Mouse (Mus musculus) fibroblast of lung, adult 2 months (primary cell): ENCODE data around the gene Paqr7.
A peak's percentile ranks its signal among the peaks of the same experiment; 100 is the strongest.

Experiments used
- DNase-seq: peaks from one replicate; pipeline ENCODE4 v3.0.0-alpha.2; 2011; ENCODE audit warnings: low read depth

Paqr7 gene

GRCm38 (mm10) chr4:134496595-134497210 lies at the start of gene Paqr7:
Paqr7 (plus strand) TSS chr4:134496697.
- no peak for DNase-seq

GRCm38 (mm10) chr4:134447966-134448365 lies 48.5 kb upstream of the Paqr7 start:
- no peak for DNase-seq

GRCm38 (mm10) chr4:134449595-134450391 lies 46.7 kb upstream of the Paqr7 start:
- DNase-seq, result no peak

- no peak for DNase-seq
Observed at GRCm38 (mm10) chr4:134450392-134451195, 45.9 kb upstream of the Paqr7 start.

- no peak for DNase-seq
Observed at GRCm38 (mm10) chr4:134451484-134451883, 45.0 kb upstream of the Paqr7 start.

- DNase-seq, result no peak
Observed at GRCm38 (mm10) chr4:134453619-134454400, 42.7 kb upstream of the Paqr7 start.

GRCm38 (mm10) chr4:134455310-134455709 lies 41.2 kb upstream of the Paqr7 start:
- no peak for DNase-seq

- no peak for DNase-seq
Observed at GRCm38 (mm10) chr4:134457130-134457825, 39.2 kb upstream of the Paqr7 start.

- no peak for DNase-seq
Observed at GRCm38 (mm10) chr4:134458856-134459255, 37.6 kb upstream of the Paqr7 start.

- no peak for DNase-seq
Observed at GRCm38 (mm10) chr4:134460277-134460676, 36.2 kb upstream of the Paqr7 start.

GRCm38 (mm10) chr4:134461252-134461651 lies 35.2 kb upstream of the Paqr7 start:
- DNase-seq, result no peak

- DNase-seq, result no peak
Observed at GRCm38 (mm10) chr4:134465789-134466188, 30.7 kb upstream of the Paqr7 start.

GRCm38 (mm10) chr4:134466381-134467262 lies 29.9 kb upstream of the Paqr7 start:
- no peak for DNase-seq

GRCm38 (mm10) chr4:134467435-134468214 lies 28.9 kb upstream of the Paqr7 start:
- DNase-seq, result no peak

GRCm38 (mm10) chr4:134468215-134468575 lies 28.3 kb upstream of the Paqr7 start, which contains the start of gene Stmn1:
Stmn1 (plus strand) TSS chr4:134468320.
- DNase-seq, result peak; percentile 73

- DNase-seq, result peak; percentile 49
Observed at GRCm38 (mm10) chr4:134468578-134469266, 27.8 kb upstream of the Paqr7 start.

- no peak for DNase-seq
Observed at GRCm38 (mm10) chr4:134469341-134469796, 27.1 kb upstream of the Paqr7 start.

GRCm38 (mm10) chr4:134469985-134470384 lies 26.5 kb upstream of the Paqr7 start:
- DNase-seq, result no peak

- DNase-seq, result no peak
Observed at GRCm38 (mm10) chr4:134471469-134471868, 25.0 kb upstream of the Paqr7 start.
